10 mouse cellular contexts compared by ENCODE assay signal in the genomic region with DNA sequence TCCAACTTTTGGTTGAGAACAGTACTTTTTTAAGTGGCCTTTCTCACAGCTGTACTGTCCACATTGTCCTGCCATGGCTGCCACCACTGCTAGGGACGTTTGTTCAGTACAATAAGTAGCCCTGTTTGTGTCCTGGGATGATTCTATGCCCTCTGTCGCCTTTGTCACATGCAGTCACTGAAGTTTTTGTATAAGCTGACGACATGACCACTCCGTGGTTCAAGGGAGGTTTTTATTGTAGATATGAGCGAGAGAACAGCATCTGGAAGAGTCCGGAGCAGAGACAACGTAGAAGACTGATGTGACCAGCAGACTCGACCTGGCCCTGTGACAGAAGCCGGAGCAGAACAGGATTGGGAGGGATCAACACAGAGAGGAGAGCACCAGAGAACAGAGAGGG.
"Had no signal": no experiment of that assay in that cellular context is flagged by ENCODE, and none has a peak within 500 bp of the region (broad histone marks: within the 10 kb centered on the region; RNA-seq: fewer than 3 reads in every experiment).

No protein-coding gene starts in this region.

- DNase-seq: kidney, adult 18-20 months; kidney, adult 9 months; kidney, postnatal 25 days; liver, embryonic 13.5 days; lung, adult 2 months; lung, postnatal 14 days; right cerebral cortex, adult 18-20 months; right cerebral cortex, postnatal 14 days; right cerebral cortex, postnatal 4 days; thymus, postnatal 25 days had no signal
